Mouse (Mus musculus): ENCODE measurements around the gene Aldoart2. TPM values are rescaled to one million over a fixed set of nuclear protein-coding genes. Genes with fewer than 3 reads are reported as not detected.
"Not testable (repeated sequence)": the region's sequence is repeated elsewhere in the genome, so short reads cannot be mapped to it uniquely, and the experiment has no call there.

The Aldoart2 gene
- total RNA-seq, 4 experiments from 2014 or later, result not detected

- DNase-seq, result no peak
Observed at GRCm38 (mm10) chr12:55573794-55574193, 8.8 kb downstream of the Aldoart2 start.

GRCm38 (mm10) chr12:55586936-55587335 lies 21.9 kb downstream of the Aldoart2 start:
- DNase-seq, result not testable (repeated sequence)

- no peak for DNase-seq
Observed at GRCm38 (mm10) chr12:55598537-55598886, 33.5 kb downstream of the Aldoart2 start.

GRCm38 (mm10) chr12:55598887-55599561 lies 34.0 kb downstream of the Aldoart2 start, which contains the start of gene Insm2:
Insm2 (plus strand) TSS chr12:55599427.
- DNase-seq, result no peak

DNA sequence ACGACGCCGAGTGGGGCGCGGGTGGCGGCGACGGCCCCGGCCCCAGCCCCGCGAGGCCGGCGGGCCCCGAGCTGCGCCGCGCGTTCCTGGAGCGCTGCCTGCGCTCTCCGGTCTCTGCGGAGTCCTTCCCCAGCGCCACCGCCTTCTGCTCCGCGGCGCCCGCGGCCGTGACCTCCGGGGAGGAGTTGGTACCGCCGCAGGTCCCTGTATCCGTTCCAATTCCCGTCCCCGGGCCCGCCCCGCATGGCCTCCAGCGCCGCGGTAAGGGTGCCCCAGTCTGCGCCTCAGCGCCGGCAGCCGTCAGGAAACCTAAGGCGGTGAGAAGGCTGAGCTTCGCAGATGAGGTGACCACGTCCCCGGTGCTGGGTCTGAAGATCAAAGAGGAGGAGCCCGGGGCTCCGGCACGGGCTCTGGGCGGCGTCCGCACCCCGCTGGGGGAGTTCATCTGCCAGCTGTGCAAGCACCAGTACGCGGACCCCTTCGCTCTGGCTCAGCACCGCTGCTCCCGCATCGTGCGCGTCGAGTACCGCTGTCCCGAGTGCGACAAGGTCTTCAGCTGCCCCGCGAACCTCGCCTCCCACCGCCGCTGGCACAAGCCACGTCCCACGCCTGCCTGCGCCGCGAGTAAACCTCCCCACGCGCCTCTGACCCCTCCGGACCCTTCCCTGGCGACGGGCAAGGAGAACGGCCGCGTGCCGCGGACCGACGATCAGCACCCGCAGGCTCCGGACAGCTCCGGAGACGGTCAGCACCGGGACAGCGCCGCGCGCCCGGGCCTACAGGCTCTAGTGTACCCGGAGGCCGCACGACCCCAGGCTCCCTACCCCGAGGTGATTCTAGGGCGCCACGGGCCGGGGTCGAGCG lies 34.8 kb downstream of the Aldoart2 start:
- peak; percentile 41 for DNase-seq

DNA sequence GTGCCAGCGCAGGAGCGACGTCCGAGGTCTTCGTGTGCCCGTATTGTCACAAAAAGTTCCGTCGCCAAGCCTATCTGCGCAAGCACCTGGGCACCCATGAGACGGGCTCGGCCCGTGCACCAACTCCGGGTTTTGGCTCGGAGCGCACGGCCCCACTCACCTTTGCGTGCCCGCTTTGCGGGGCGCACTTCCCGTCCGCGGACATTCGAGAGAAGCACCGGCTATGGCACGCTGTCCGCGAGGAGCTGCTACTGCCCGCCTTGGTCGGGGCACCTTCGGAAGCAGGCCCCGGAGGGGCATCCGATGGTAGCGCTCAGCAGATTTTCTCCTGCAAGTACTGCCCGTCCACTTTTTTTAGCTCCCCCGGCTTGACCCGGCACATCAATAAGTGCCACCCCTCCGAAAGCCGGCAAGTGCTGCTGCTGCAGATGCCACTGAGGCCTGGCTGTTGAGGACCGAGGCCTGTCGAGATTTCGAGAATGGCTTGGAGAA lies 35.5 kb downstream of the Aldoart2 start:
- DNase-seq, result no peak

DNA sequence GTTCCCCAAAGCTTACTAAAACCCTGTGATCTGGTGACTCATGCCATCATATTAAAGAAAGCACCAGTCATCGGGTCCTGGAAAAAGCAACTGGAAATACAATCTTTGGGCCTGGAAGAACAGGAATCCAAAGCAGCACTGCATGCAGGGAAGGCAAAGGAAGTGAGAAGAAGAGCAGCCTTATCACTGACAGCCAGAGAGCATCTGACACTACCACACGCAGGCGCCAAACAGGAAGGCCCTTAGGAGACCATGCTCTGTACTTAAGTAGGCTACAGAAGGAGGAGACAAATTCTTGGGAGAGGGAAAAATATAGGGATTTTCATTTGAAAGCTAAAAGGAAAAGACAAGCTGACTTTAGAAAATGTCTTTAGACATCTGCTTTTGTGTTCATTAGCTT lies 39.4 kb downstream of the Aldoart2 start:
- no peak for DNase-seq

DNA sequence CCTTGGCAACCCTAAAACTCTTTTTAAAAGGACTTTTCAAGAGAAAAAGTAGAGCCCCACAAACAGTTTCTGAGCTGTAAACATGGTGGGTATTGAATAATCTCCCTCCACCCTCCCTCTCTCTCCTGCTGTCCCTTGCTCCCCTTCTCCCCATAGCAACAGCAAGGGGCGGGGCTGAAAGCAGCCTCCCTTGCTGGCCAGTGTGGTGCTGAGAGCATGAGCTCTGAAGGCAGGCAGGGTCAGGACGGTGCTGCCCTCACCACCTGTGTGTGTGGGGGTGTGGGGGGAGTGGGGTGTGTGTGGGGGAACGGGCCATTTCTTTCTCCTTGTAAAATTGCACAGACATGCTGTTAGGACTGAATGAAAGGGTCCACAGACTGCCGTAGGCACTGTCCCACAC lies 42.9 kb downstream of the Aldoart2 start:
- no peak for DNase-seq

GRCm38 (mm10) chr12:55610812-55611211 lies 45.8 kb downstream of the Aldoart2 start:
- DNase-seq, result no peak

Other genes with a start within 250 kb of the Aldoart2 start
- 100 to 1,000 TPM; 196 to 232 (median 214) TPM for gene Psma6, start 181.0 kb upstream of the Aldoart2 start, total RNA-seq (2022)
- 10 to 100 TPM; 76.2 to 98.5 (median 86.4) TPM for gene Nfkbia, start 72.6 kb upstream of the Aldoart2 start, total RNA-seq (2022)
- 1 to 10 TPM; 2.6 to 6.4 (median 4.8) TPM for gene Insm2, start 34.2 kb downstream of the Aldoart2 start, total RNA-seq (2022)

Data from adrenal gland, adult 8-10 months (tissue).